Mouse (Mus musculus): ENCODE results near the gene Gsdme. TPM values are rescaled to one million over a fixed set of nuclear protein-coding genes. Genes with fewer than 3 reads are reported as not detected.

Gene Gsdme
- total and polyA plus RNA-seq, 3 experiments = 0.02 to 0.76 TPM; not detected in 1

DNA sequence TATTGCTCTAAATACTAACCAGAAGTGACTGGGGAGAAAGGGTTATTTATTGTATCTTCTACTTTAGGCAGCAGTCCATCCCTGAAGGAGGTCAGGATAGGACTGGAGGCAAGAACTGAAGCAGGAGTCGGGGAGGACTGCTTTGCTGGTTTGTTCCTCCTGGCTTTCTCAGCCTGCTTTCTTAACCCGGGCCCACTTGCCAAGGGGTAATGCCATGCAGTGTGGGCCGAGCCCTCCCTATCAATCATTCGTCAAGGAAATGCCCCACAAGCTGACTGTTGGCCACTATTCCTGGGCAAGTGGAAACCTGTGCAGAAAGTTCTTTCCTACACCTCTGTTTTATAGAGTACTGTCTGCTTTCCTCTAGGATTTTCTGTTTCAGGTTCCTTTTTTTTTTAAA is 114.3 kb downstream of the Gsdme start:
- TF ChIP-seq GATA2 (IDR thresholded peaks at IDR 0.05; ENCODE audit: borderline replicate concordance, low read depth, low read length) (no peak), GATA1 (IDR thresholded peaks at IDR 0.05; ENCODE audit: borderline replicate concordance, low read length) (no peak), CTCF (IDR thresholded peaks at IDR 0.05; ENCODE audit: low read depth, low read length) (no peak), POLR2AphosphoS5 (IDR thresholded peaks at IDR 0.05; ENCODE audit: insufficient replicate concordance, low read depth, low read length) (no peak), TAL1 (conservative IDR thresholded peaks at IDR 0.05; ENCODE audit: low read depth, low read length) (no peak)
- H3K27me3 ChIP-seq (ENCODE audit: insufficient read depth, low read length) = no peaks in the 10 kb centered on the region
- H3K9me3 ChIP-seq (replicated peaks) = no peaks in the 10 kb centered on the region
- DNase-seq (ENCODE audit: low spot score) = no peak
- H3K4me1 ChIP-seq (ENCODE audit: insufficient read depth, low read depth, low read length) = peaks cover 4% of the 10 kb centered on the region; the same call in 1 of the 2 replicates
- ATAC-seq (ENCODE audit: extremely low read depth, insufficient number of reproducible peaks, low FRiP score, poor library complexity, severe bottlenecking) = no peak
- no peak overlapping the region for H3K4me3 ChIP-seq (ENCODE audit: low read depth, low read length)
- H3K36me3 ChIP-seq (replicated peaks) = peaks cover 52% of the 10 kb centered on the region

GRCm38 (mm10) chr6:50146158-50146557 is 117.5 kb downstream of the Gsdme start:
- H3K4me3 ChIP-seq (ENCODE audit: low read depth, low read length) = no peak overlapping the region
- H3K9me3 ChIP-seq (replicated peaks) = no peaks in the 10 kb centered on the region
- H3K27me3 ChIP-seq (ENCODE audit: insufficient read depth, low read length) = no peaks in the 10 kb centered on the region
- ATAC-seq (ENCODE audit: extremely low read depth, insufficient number of reproducible peaks, low FRiP score, poor library complexity, severe bottlenecking) (no peak), DNase-seq (ENCODE audit: low spot score) (no peak)
- TF ChIP-seq POLR2AphosphoS5 (IDR thresholded peaks at IDR 0.05; ENCODE audit: insufficient replicate concordance, low read depth, low read length) (no peak), CTCF (IDR thresholded peaks at IDR 0.05; ENCODE audit: low read depth, low read length) (no peak), TAL1 (conservative IDR thresholded peaks at IDR 0.05; ENCODE audit: low read depth, low read length) (no peak), GATA1 (IDR thresholded peaks at IDR 0.05; ENCODE audit: borderline replicate concordance, low read length) (no peak), GATA2 (IDR thresholded peaks at IDR 0.05; ENCODE audit: borderline replicate concordance, low read depth, low read length) (no peak)
- peaks cover 47% of the 10 kb centered on the region for H3K36me3 ChIP-seq (replicated peaks)
- H3K4me1 ChIP-seq (ENCODE audit: insufficient read depth, low read depth, low read length) = peaks cover 8% of the 10 kb centered on the region; the same call in 1 of the 2 replicates

GRCm38 (mm10) chr6:50139526-50139925 is 124.1 kb downstream of the Gsdme start:
- ATAC-seq (ENCODE audit: extremely low read depth, insufficient number of reproducible peaks, low FRiP score, poor library complexity, severe bottlenecking) (no peak), DNase-seq (ENCODE audit: low spot score) (no peak)
- TF ChIP-seq POLR2AphosphoS5 (IDR thresholded peaks at IDR 0.05; ENCODE audit: insufficient replicate concordance, low read depth, low read length) (no peak), CTCF (IDR thresholded peaks at IDR 0.05; ENCODE audit: low read depth, low read length) (no peak), TAL1 (conservative IDR thresholded peaks at IDR 0.05; ENCODE audit: low read depth, low read length) (no peak), GATA2 (IDR thresholded peaks at IDR 0.05; ENCODE audit: borderline replicate concordance, low read depth, low read length) (no peak), GATA1 (IDR thresholded peaks at IDR 0.05; ENCODE audit: borderline replicate concordance, low read length) (no peak)

More at GRCm38 (mm10) chr6:50139526-50139925, 124.1 kb downstream of the Gsdme start:
- H3K4me3 ChIP-seq (ENCODE audit: low read depth, low read length) = no peak overlapping the region
- no peaks in the 10 kb centered on the region for H3K27me3 ChIP-seq (ENCODE audit: insufficient read depth, low read length)
- peaks cover 14% of the 10 kb centered on the region for H3K36me3 ChIP-seq (replicated peaks)
- H3K4me1 ChIP-seq (ENCODE audit: insufficient read depth, low read depth, low read length) = peaks cover 4% of the 10 kb centered on the region; the same call in 1 of the 2 replicates
- no peaks in the 10 kb centered on the region for H3K9me3 ChIP-seq (replicated peaks)

Other genes with a start within 250 kb of the Gsdme start
- gene Mpp6, start 153.6 kb downstream of the Gsdme start, total RNA-seq (2014; fragmentation: Nextera tagmentation) = 164 and 180 TPM in 2 replicates
- 130 and 152 TPM in 2 replicates for gene Mpp6, start 153.6 kb downstream of the Gsdme start, total RNA-seq (2017)
- 18.3 and 19.6 TPM in 2 replicates for gene Mpp6, start 153.6 kb downstream of the Gsdme start, polyA plus RNA-seq (2012)
- gene Osbpl3, start 192.3 kb upstream of the Gsdme start, total RNA-seq (2014; fragmentation: Nextera tagmentation) = not detected in 2 replicates
- gene Osbpl3, start 192.3 kb upstream of the Gsdme start, total RNA-seq (2017) = 0.06 and 0.16 TPM in 2 replicates
- 0.02 TPM in 1 of 2 replicates, not detected in the other for gene Osbpl3, start 192.3 kb upstream of the Gsdme start, polyA plus RNA-seq (2012)